Mouse (Mus musculus) heart, adult 8-10 months (tissue): ENCODE results near the gene Grin2b. TPM values are rescaled to one million over a fixed set of nuclear protein-coding genes. Genes with fewer than 3 reads are reported as not detected.

ENCODE experiments used
- DNase-seq: peaks from one replicate; pipeline ENCODE4 v3.0.0; 2022; ENCODE audit warnings: low spot score
- total RNA-seq, 4 experiments: library from RNA; stranded (reverse); gene quantifications; 2 replicates each; pipeline ENCODE4 v1.2.4; 2022

Grin2b gene
- total RNA-seq: under 1 TPM in 3 of 4 experiments, not detected in 1; under 0.01 to 0.03 (median 0.03) TPM

DNA sequence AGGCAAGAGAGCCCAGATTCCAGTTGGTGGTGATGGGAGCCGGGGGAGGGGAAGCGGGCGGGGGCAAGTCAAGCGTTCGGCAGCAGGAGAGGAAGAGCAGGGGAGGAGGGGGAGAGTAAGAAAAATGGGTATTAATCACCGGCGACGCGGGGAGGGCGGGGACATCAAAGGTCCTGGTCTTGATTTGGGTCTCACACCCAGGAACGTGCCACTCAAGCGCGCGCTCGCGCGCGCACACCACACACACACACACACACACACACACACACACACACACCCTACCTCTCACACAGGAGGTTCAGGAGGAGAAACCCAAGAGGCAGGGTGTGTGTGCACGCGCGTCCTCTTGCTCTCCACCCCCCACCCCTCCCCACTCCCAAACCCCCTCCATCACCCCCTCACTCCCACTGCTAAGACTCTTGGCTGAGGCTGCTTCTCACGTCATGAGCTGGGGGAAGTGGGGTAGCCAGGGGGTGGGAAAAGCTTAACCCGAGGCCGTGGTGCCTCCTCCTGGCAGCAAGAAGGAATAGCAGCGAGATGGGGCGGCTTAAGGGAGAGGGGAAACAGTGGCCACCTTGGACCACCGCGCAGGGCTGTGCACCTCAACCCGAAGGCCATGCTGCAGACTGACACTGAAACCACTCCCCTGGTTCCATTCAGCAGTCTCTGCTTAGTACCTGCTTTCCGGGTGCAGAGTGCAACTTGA lies at the start of gene Grin2b:
Gene Grin2b, minus strand, starts transcription at position 321 of the 706 bp plus-strand sequence.
- no peak for DNase-seq

DNA sequence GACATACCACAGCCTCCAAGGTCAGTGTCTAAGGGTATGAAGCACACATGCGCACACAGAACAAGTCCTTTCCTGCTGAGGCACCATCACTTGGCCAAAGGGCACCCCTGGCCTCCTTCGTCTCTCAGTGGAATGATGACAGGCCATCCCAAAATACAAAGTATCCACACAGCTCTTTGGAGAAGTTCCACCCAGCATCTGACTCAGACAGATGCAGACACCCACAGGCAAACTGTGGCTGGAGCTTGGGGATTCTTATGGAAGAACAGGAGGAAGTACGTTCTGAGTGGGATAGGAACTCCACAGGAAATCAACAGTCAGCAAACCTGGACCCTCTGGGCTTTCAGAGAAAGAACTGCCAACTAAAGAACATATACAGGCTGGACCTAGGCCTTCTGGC lies 48.6 kb upstream of the Grin2b start:
- no peak for DNase-seq

DNA sequence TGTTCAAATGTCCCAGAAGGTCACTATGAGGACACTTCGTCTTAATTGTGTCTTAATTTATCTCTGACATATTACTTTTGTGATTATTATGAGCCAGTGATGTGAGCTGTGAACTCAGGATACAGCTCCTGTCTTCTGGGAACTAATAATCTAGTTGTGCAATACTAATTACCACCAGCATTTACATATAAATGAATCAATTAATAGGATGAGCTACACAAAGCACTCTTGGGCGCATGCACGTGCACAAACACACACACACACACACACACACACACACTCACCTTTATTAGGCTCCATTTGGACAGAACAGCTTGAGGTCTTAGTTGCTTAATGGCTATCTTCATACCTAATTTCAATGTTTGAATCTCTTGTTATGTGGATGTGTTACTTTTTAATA lies 37.1 kb upstream of the Grin2b start:
- no peak for DNase-seq

DNA sequence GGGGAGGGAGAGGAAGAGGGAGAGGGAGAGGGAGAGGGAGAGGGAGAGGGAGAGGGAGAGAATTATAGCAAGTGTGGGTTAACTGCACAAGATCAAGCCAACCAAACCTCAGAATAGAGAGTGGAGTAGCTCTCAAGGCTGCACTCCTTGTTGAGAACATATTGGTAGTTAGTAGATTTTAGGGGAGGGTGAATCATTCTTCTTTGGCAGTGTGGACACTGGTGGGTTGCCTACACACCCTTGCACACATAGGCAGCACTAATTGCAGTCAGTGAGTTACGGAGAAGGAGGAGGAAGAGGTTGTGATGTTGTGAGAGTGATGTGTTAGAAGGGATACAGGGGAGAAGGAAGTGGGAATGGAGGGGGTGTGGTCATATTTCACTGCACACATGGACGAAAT lies 26.5 kb upstream of the Grin2b start:
- no peak for DNase-seq

DNA sequence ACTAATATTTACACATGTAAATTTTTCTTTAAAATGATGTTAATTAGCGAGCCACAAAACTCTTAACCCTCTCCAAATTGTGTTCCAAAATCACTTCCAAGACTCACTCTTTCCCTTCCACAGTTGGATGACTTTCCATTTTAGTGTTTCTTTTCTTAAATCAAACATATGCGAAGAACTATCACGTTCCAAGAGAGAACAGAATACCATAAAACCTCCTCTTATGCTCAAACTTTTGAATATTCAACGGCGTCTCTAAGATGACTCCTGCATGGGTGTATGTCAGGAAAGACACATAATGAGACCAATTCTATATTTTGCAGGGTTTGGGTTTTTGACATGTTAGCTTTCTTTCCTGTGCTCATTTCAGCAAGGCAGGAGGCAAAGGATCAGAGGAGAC lies 21.3 kb upstream of the Grin2b start:
- DNase-seq: no peak

GRCm38 (mm10) chr6:136178066-136178465 lies 4.8 kb upstream of the Grin2b start:
- no peak for DNase-seq

GRCm38 (mm10) chr6:136172801-136173190 lies 515 bp downstream of the Grin2b start:
- DNase-seq: no peak

GRCm38 (mm10) chr6:136172172-136172651 lies 1.1 kb downstream of the Grin2b start:
- no peak for DNase-seq

- no peak for DNase-seq
Measured at GRCm38 (mm10) chr6:136171343-136171742, 2.0 kb downstream of the Grin2b start.

DNA sequence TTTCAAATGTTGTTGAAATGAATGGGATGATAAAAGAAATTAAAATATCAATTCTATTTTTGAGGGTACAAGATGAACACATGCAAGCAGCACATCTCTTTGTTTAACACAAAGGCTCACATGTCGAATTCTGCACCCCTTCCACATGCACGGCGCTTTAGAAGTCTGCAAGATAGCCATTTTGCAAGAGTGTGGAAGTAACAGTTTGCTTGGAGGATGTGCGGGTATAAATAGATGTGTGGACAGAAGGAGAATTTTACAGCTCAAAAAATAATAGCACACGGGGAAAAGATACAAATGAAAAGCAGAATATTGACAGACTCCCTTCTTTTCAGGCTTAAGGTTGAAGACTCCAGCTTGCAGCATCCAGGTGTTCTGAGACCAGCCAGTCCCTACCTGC lies 2.9 kb downstream of the Grin2b start:
- no peak for DNase-seq

DNA sequence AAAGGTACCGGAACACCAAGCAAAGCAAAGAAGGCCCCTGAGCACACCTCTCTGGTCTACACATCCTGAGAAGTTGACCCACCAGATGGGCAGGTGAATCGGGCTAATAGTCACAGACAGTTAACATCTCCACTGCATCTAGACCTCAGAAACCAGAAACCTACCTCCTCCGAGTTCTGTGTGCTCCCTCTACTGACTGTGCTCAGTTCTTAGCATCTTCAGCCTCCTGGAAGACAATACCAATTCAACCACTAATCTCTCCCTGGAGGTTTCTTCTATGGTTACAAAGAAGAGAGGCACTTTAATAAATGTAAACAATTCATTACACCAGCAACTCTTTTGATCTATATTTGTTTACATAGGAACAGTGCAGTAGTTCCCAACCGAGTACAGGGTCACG lies 6.0 kb downstream of the Grin2b start:
- DNase-seq: no peak

- DNase-seq: peak; percentile 9
Measured at GRCm38 (mm10) chr6:136165443-136166077, 7.8 kb downstream of the Grin2b start.

GRCm38 (mm10) chr6:136162090-136162489 lies 11.2 kb downstream of the Grin2b start:
- DNase-seq: no peak

DNA sequence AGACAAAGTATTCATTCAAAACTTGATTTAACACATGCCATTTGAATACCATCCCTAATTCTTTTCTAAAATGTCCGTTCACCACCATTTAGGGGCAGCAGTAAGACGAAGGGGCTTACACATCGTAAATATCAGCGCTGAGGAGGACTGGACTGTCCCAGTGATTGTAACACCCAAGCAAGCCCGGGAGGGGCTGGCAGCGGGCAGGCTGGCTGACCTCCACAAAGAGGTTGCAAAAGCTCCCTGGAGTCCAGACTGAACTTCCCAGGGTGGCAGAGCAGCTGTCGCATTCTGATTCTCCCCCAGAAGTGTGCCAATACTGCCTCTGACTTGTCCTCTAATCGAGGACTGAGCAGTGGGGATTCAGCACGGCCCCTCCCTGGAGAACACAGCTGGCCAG lies 19.9 kb downstream of the Grin2b start:
- DNase-seq: no peak

DNA sequence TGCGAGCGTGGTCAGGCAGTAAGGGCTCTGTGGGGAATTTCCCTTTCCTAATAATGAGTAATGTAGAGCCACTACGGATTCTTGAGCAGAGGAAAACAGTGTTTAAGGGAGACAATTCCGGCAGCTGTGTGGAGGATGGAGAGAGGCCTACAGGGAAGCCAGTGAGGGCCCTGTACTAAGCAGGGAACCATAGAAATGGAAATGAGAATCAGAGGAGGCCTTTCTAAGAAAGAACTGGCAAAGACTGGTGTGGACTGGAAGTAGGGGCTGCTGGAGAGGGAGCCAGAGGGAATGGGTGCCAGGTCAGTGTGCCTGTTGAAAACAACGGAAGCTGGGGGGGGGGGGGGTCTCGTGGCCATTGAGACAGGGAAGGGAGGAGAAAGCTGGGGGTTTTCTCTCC lies 23.2 kb downstream of the Grin2b start:
- DNase-seq: no peak

- DNase-seq: no peak
Measured at GRCm38 (mm10) chr6:136139967-136140366, 33.3 kb downstream of the Grin2b start.

DNA sequence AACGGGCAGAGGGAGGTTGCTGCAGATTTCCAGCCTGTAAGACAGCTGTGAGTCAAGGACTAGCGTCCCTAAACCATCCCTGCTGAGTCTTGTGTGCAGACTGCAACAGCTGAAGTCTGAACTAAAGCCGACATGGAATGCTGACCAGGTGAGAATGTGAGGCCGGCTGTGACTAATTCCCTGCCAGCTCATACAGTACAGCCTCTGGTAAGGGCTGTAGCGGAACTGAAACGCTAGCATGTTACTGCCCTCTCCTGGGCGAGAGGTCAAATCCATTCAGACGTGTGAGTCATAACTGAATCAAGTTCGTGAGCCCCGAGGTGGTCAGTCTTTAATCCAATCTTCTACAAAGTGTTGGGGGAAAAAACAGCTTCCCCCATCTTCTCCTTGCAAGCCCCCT lies 42.9 kb downstream of the Grin2b start:
- DNase-seq: no peak

- DNase-seq: no peak
Measured at GRCm38 (mm10) chr6:136122593-136122992, 50.7 kb downstream of the Grin2b start.

DNA sequence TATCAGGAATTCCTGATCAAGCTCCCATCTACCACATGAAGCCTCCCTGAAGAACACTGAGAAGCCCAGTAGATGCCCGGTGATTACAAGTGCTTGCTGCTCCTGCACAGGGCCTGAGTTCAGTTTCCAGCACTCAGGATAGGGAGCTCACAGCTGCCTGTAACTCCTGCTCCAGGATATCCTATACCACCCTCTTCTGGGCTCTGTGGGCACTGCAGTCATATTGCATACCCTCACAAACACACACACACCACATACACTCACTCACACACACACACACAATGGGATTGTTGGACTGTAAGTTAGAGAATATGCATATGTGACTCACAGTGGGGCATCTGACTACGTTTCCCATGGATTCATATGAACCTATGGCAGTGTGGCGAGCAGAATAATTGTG lies 55.9 kb downstream of the Grin2b start:
- no peak for DNase-seq

GRCm38 (mm10) chr6:136113639-136114410 lies 59.5 kb downstream of the Grin2b start:
- DNase-seq: no peak

DNA sequence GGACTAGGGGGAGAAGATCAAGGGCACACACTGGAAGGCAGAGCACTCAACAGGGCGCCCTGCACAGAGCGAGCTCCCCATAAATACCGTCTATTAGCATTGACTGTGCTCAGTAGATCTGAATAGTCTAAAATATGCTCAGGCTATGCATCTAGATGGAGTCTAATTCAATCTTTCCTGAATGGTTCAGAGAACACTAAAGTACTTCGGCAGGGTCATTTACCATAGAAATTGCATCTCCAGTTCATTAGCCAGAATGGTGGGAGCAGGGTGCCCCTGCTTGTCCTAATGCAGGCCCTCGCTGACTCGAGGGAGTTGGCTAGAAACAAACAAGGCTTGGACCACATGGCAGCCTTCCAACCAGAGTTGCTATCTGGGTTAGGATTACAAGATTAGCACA lies 64.1 kb downstream of the Grin2b start:
- DNase-seq: no peak

DNA sequence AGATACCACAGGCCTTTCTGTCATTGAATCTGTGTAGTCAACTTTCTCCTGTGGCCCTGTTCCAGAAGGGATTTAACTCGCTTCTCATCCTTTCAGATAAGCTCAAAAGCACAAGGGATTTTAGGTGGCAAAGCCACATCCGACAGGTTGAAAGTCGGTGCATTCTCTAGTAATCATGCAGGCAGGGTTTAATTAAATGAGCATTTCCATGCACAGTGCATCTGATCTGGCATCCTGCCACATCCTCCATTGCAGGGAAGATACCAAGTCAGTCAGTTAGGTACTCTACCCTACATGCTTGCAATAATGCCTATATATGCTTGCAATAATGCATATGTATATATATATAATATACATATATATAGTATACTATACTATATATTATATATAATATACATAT lies 64.8 kb downstream of the Grin2b start:
- no peak for DNase-seq

- no peak for DNase-seq
Measured at GRCm38 (mm10) chr6:136105221-136105620, 68.1 kb downstream of the Grin2b start.
